Mouse (Mus musculus) forelimb bud, embryonic 11.5 days (tissue): ENCODE measurements around the gene Fmnl2.

Experiments used
- DNase-seq: peaks from one replicate; pipeline ENCODE4 v3.0.0-alpha.2; 2012; ENCODE audit warnings: low read depth, low spot score

The Fmnl2 gene

DNA sequence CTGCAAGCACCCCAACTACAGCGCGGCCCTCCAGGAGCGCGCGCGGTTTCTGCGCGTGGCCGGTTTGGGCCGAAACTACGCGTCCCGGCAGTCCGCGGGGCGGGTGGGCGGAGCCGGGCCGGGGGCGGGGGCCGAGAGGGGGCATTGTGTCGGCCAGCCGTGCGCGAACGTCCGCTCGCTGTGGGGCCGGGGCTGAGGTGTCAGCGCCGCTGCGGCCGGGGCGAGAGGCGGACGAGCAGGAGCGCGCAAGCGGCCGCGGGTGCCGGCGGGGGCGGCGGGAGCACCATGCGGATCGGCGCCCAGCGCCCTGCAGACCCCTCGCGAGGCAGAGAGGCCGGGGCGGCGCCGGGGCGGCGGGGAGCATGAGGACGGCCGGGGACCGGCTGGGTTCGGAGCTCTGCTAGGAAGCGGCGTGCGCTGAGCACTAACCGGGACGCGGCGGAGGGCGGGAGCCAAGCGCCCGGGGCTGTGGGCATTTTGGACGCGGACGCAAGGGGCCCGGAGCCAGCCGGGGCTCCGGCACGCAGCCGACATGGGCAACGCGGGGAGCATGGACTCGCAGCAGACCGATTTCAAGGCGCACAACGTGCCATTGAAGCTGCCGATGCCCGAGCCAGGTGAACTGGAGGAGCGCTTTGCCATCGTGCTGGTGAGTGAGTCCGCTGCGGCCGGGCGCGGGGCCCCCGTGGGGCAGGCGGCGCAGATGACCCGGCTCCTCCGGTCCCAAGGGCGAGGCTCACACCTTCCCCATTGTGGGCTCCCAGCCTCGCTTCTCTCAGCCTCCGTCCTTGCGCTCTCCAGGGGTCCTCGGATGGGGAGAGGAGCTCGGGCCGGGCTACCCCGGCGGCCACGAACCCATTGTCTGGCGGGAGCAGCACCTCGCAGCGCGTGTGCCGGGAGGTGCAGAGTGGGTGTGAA is at the start of gene Fmnl2:
Fmnl2 (plus strand) TSS at position 250 of the 918 bp plus-strand sequence.
- DNase-seq = peak; percentile 60

DNA sequence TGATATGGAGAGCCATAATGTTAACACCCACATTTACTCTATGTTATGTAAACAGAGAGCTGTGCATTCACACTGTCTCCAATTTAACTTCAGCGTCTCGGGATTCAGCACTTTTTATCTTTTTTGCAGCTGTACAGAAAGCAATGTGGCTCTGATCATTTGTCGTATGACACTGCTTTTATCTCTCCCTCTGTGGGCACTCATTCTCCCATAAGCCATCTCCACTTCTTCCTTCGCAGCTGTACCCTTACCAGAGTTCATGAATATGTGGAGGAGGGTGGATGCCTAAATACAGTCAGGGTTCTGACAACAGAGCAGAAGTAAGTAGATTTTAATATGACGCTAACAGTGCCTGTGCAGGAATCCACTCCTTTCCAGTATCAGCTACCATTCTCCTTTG is 47.7 kb upstream of the Fmnl2 start:
- no peak for DNase-seq

DNA sequence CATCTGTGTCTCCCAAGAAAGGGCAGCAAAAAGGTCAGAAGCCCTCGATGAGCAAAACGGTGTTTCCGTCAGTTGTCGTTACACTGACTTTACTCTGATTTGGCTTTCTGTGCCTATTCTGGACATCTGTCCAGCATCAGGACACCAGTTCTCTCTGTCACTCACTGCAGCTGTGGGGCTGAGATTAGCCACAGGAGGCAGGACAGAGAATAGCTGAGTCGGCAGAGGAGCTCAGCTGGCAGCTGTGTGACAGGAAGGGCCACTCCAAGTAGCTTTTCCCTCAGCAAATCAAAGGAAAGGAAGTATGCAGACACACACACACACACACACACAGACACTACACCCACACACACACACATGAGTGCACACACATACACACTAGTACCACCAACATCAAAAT is 46.0 kb upstream of the Fmnl2 start:
- DNase-seq = peak; percentile 7

DNA sequence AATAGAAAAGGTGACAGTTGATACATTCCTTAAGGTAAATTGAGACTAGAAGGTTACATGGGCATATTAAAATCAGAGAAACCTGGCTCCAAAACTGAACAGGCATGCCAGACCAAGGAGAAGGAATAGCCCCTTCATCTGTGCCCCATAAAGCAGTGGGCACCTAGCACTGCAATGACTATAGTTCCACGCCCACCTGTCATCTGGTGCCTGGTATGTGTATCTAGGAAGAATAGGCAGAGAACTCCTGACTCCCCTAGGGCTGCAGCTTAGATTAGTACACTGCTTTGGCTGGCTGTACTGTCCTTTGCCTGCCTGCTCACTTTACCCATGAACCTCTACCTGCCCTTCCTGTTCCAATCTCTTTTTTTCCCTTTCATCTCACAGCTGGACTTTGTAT is 40.3 kb upstream of the Fmnl2 start:
- DNase-seq = no peak

DNA sequence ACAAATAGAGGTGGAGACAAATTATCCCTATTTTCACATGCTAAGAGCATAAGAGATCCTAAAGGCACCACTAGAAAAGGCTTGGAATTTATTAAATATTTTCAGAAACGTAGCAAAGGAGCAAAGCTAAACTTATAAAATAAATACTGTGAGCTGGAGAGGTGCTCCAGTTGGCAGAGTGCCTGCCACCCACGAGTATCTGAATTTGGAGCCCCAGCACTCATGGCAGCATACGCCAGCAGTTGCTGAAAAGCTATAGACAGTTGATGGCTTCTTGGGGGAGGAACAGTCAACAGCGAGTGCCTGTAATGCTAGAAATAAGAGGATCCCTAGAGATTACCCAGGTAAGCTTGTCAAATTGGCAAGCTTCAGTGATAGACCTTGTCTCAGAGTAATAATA is 38.7 kb upstream of the Fmnl2 start:
- DNase-seq = no peak

DNA sequence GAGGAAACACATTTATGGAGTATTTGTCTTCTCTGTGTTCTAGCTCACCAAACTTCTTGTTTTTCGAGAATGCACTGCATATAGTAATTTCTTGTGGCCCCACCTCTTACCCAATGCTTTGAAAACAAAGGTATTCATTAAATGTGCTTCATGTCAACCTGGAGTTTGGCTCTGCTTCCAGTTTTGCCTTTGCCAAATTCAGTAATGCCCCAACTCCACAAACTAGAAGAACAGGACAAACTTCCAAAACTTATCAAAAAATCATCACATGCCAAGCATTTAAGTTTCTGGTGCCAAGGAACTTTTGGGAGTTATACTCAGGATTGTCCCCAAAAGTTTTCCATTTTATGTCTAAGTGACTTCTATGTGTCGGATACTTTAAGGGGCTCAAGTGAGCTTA is 35.4 kb upstream of the Fmnl2 start:
- no peak for DNase-seq

DNA sequence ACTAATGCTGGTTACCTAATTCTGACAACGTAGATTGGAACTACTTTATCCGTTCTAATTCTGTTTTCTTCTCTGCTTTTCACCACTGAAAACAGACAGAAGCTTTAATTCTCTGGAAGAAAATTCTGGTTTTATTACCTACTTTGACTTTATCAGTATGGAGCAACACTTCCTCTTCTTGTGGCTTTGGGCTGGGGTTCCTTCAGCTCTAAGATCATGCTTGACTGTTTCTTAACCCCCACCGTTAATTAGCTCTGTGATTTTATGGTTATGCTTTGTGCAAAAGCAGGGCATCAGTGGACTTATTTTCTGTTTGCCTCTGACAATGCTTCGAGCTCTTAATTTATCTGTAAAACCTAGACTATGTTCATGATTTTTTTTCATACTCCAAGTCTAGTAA is 29.6 kb upstream of the Fmnl2 start:
- no peak for DNase-seq

DNA sequence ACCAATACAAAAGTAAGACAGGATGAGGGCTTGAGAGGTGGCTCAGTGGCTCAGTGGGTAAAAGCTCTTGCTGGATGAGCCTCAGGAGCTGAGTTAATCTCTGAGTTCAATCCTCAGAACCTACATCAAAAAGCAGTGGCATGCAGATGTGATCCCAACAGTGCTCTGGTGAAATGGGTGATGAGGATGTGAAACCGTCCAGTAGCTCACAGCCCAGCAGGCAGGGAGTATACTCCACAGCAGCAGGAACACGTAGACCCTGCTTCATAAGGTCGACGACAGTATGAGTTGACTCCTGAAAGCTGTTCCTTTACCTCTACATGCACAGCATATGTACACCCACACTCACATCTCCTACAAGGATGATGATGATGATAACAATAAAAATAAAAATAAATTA is 27.1 kb upstream of the Fmnl2 start:
- no peak for DNase-seq

DNA sequence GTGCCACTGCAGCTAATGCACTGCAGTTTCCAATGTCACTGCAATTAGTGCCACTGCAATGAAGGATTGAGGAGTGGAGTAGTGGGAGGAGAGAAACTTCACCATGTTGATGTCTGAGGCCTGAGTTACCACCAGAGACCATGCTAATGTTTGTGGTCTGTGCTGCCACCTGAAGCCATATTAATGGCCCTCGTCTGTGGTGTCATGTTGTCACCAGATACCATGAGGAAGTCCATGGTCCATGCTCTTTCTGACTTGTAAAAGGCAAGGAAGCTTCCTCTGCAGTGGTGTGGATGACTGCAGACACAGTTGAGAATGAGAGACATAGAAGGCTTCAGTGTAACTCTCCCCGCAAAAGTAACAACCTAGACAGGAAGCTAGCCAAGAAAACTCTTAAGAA is 26.1 kb upstream of the Fmnl2 start:
- no peak for DNase-seq

DNA sequence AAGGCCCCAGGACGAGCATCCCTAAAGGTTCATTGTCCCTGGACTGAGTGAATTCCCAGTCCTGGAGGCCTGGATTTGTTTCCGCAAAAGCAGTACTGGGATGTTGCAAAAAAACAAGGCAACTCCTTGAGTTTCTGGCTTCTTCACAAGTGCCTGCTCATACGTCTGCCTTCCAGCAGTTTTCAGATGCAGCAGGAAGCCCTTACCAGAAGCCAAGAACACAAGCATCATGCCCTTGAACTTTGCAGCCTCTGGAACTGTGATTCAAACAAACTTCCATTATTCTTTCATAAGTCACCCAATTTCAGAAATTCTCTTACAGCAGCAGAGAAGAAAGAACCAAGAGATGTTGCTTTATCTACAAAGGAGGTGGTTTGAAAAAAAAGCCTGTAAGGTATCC is 21.9 kb upstream of the Fmnl2 start:
- DNase-seq = no peak

DNA sequence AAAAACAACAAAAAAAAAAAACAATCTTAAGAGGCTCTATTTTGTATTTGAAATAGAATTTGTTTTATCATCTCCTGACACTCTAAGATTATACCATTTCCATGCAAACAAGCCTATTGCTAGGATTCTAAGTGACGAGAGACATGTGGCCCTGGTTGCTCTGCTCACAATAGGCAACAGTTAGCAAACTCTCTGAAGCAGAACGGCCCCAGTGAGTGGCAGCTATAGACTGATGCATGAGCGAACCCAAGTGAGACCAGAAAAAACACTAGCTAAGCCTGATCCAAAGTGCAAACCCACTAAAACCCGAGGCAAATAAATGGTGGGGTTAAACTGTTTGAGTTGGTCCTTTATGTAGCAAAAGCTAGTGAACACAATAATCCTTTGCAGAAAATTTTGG is 18.6 kb upstream of the Fmnl2 start:
- DNase-seq = no peak

DNA sequence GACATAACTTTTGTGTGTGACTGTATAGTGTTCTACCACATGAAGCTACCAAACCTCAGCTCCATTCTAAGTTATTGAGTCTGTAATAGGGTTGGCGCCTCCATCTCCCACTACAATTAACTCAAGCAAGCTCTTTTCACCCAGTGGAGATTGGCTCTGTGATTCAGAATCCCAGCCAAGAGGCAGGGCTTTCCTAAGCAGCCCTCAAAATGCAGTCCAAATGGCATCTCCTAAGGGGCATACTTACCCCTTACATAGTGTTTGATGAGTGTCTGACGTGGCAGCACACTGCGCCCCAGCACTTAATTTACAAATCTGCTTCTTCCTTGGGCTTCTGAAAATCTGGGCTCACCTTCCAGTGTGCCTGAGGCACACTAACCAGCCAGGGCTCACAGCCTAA is 17.8 kb upstream of the Fmnl2 start:
- no peak for DNase-seq

DNA sequence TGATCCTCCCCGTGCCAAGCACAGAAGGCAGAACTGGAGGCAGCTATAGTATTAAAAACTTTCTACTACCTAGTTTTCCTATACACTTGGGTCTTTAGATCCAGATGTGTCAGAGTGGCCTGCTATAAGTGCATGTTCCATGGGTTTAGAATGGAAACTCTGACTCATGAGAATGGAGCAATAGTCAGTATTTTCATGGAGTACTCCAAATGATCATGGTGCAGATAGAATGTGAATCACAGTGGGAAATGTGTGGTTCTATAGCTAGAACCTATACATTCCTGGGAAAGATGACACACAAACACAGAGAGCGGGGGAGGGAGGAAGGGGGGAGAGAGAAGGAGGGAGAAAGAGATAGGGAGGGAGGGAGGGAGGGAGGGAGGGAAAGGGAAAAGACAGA is 13.8 kb upstream of the Fmnl2 start:
- DNase-seq = no peak

DNA sequence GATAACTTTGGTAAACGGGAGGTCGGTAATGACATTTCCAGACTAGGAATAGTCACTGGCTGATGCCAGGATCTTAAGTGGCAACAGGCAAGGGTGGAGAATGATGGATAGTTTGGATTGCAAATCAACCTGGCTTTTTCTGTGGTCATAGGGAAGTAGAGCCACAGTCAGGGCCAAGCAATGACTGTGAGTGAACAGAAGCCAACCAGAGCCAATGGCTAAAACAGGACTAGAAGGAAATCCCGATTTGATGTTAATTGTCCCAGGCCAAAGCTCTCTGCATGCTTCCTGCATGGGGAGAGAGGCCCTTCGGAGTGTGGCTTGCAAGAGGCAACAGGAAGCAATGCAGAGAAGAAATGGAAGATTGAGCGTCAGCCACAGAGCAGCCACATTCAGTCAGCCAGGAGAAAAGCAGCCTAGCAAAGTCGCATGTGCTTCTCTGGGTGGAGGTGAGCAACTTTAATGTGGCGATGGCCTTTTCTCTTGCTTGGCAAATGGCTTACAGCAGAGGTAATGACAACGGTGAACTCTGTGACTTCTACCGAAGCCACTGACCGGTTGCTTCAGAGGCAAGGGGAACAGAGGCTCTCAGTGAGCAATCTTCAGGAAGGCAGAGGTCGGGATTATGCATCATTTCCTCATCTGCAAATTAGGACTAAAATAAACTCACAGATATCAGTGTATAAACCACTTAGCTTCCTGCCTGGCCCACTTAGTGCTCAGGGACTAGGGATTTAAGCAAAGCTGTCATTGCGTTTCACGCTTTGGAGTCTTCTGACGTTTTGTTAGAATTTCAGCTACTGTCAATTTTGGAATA is 12.5 kb upstream of the Fmnl2 start:
- DNase-seq = no peak

DNA sequence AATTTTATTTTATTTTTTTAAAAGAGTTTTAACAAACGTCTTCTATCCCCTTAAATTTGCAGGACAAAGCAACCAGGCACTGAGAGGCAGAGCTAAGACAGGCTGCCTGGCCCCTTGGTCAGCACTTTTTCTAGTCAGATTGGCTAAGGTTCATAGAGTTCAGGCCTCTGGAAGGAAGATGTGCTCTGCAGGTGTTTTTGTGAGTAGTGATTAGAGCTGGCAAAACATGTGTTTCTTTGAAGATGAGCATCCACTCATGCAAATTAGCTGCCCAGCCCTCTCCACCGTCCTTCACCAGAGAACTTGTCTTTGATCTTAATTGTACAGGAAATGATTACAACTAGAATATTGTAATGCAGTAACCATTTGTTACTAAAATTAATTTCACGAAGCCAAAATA is 11.2 kb upstream of the Fmnl2 start:
- no peak for DNase-seq

DNA sequence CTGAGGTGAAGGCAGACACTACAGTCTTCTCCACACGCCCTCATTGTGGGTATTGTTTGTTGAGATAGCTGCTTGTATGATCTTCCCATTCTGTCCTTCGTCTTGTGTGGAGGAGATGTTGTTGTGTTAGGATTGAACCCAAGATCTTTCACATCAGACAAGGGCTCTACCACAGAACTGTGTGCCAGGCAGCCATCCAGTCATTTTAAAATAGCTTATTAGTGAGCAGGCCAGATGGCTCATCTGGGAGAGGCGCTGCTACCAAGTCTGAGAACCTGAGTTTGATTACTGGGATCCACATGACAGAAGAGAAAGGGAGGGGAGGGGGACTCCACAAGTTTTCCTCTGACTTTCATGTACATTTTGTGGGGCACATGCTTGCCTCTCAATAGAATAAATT is 8.6 kb upstream of the Fmnl2 start:
- DNase-seq = no peak

DNA sequence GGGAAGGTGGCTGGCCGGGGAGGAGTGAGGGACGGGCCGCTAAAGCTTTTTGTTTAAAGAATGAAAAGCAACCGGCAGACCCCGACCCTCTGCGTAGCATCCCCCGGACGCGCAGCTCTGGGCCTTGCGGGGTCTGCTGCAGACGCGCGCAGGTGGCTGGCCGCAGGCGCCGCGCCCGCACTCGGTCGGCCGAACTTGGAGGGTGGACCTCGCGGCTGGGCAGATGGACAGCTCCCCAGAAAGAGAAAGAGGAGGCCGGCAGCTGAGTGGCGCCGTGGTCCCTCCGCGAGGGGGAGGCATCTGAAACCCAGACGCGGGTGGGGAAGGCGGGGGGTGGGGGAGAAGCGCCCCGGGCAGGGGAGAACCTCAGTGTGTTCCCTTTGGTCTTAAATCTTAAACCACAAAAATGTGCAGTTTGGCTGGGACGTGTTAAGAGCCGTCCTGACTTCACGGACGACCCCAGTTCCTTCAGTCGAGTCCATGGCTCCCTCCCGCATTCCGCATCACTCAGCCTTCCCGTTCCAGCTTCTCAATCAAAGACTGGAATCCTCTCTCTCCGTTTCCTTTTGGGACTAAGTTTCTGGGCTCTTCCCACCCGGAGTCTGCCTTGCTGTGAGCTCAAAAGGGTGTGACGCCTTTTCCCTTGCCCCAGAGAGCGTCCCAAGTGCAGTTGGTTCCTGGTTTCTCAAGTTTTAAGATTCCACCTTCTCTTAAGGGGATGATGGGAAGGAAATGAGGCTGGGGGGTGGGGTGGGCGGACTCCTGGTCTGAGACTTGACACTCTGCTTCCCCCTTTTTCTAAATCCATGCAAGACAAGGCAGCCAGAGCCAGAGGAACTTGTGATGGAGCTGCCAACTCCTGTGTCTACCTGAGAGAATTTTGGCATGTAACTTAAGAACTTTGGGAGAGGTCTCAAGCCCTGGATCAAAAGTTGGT is 1.1 kb downstream of the Fmnl2 start:
- peak; percentile 53 for DNase-seq

DNA sequence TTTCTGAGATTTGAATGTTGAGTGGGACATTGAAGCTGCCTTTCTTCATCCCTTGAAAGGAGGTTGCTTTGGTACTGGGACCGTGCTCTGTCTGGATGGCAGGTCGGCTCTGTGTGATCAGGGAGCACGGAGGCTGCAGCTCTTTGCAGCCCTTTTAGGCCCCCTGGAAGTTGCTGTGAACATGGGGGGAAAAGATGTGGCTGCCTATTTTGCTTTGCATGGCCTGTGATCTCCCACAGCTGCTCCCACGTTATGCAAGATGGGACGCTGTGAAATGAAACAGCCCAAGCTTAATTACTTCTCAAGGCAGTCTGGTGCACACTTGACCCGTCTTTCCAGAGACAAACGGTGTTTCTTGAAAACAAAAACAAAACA is 1.8 kb downstream of the Fmnl2 start:
- DNase-seq = no peak

DNA sequence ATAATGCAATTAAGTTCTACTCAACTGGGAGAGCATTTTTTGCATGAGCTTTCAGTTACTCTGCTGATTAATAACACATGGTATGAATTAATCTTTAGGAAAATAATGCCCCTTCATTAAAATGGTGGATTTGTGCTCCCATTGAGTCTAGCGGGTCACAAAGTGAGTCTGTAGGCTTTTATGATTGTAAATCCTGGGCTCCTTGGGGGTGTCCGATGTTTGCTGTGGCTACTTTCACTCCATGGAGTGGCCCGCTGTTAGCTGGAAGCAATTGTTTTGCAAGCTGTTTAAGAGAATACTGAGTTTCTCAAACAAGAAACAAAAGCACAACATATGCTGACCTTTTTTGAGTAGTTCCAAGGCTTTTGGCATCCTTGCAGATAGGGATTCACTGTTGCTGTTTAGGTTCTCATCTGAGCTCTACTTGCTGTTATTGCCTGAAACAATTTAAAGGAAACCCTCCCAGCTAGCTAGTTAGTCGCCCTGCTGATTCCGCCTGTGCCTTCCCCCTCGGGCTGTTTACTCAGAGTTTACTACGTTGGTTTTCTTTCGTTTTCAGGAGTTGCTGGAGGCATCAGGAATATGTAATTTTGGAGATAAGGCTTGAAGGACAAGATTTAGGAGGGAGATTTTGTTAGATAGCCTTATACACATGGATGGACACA is 2.6 kb downstream of the Fmnl2 start:
- peak; percentile 43 for DNase-seq

DNA sequence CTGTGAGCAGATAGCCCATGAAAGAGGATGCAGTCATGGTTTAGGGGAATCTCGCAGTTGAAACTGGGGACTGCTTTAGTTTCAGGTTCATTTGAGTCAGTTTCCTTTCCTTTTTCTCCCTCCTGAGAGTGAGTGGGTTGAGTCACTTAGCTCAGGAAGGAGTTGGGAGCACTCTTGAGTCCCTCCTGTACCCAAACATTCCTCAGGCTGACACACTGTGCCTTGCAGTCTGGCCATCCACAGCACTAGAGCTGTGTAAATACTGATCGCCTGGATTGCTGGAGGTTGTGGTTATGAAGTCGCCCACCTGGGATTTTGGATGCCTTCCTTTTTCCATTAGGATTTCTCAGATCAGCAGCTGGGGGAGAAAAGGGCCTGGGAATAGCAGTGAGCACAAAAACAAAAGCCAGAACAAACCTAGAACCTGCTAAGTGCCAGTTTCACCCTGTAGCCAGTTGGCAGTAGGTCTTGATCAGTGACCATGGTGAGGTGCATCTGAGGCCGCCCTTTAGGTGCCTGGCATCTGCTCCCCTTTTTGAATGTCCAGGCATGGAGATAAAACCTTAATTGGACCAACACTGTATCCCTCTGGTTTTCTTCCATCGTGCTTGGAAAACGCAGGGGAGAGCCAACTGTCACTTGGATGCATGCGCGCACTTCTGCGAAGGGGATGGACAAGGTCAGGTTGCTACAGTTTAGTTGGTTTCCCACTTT is 4.5 kb downstream of the Fmnl2 start:
- no peak for DNase-seq

DNA sequence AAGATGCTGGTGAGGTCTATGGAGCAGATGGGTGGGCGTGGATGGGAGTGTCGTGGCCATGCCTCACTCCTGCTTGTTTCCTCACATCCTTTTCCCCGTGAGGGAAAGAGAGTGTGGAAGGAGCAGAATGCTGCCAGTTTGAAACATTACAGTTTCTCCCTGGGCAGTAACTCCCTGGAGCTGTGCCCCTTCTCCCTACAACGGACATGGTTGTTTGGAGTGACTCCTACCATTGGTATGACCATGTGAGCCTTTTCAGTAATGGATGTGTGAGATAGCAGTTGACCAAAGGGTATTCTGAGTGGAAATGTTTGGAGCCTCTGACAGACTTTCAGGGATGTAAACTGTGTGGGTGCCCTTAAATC is 5.1 kb downstream of the Fmnl2 start:
- DNase-seq = no peak
